Comparison of ENCODE assay signal across 15 mouse cellular contexts in the genomic region with DNA sequence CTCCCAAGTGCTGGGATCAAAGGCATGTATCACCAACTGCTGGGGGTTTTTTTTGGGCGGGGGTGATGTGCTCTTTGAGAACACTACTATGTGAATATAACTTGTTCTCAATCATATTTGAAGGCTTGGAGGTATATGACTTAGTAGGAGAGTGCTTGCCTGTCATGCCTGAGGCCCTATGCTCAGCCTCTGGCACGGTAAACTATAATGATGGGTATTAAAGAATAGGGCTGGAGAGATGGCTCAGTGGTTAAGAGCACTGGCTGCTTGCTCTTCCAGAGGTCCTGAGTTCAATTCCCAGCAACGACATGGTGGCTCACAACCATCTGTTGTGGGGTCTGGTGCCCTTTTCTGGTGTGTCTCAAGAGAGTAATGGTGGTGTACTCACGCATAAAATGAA. TPM values are rescaled to one million over a fixed set of nuclear protein-coding genes. Genes with fewer than 3 reads are reported as not detected.
"Had no signal": no experiment of that assay in that cellular context is flagged by ENCODE, and none has a peak within 500 bp of the region (broad histone marks: within the 10 kb centered on the region; RNA-seq: fewer than 3 reads in every experiment).

No protein-coding gene starts in this region.

- ATAC-seq: midbrain, embryonic 15.5 days had no signal

- H3K9ac ChIP-seq: limb, embryonic 15.5 days; lung, embryonic 14.5 days; midbrain, embryonic 15.5 days; neural tube, embryonic 12.5 days had no signal

- DNase-seq: kidney, adult 8-10 months; kidney, postnatal 36 days; layer of hippocampus, adult 9-11 months; layer of hippocampus, postnatal 36 days; lung, embryonic 14.5 days; lung, postnatal 10 days; lung, postnatal 4 days; thymus, postnatal 4 days had no signal

- H3K4me3 ChIP-seq: limb, embryonic 15.5 days; midbrain, embryonic 15.5 days; neural tube, embryonic 12.5 days had no signal

- H3K9me3 ChIP-seq: limb, embryonic 15.5 days; midbrain, embryonic 15.5 days; neural tube, embryonic 12.5 days had no signal

- H3K27ac ChIP-seq: kidney, postnatal 0 days; limb, embryonic 15.5 days; midbrain, embryonic 15.5 days; neural tube, embryonic 12.5 days; stomach, postnatal 0 days had no signal

- H3K4me2 ChIP-seq: limb, embryonic 15.5 days; lung, embryonic 14.5 days; midbrain, embryonic 11.5 days; midbrain, embryonic 15.5 days; neural tube, embryonic 12.5 days had no signal

- H3K36me3 ChIP-seq: limb, embryonic 15.5 days; midbrain, embryonic 15.5 days; neural tube, embryonic 12.5 days had no signal

- H3K27me3 ChIP-seq: limb, embryonic 15.5 days; midbrain, embryonic 15.5 days; neural tube, embryonic 12.5 days had no signal

RNA-seq across cellular contexts. Expression of a gene that starts 42.4 kb away (rescaled TPM):
- total RNA-seq: neutrophil, adult 5-6 weeks had no signal
